Mouse (Mus musculus) neural tube, embryonic 14.5 days (tissue): ENCODE data around the gene 4930568D16Rik. TPM values are rescaled to one million over a fixed set of nuclear protein-coding genes. Genes with fewer than 3 reads are reported as not detected.

ENCODE experiments used
- ATAC-seq: fragments of 200-750 bp; cut with Nextera tagmentation; 2 replicates; pipeline ENCODE4 v1.8.0; 2017; ENCODE audit warnings: low read depth, mild to moderate bottlenecking, moderate TSS enrichment, moderate library complexity
- H3K27ac ChIP-seq: fragments of 300-500 bp; sonication (generic); 2 replicates; pipeline ENCODE4 v1.5.1; 2014; ENCODE audit warnings: low read depth, mild to moderate bottlenecking, control low read depth, low read length, moderate library complexity, mixed read lengths
- H3K27me3 ChIP-seq: fragments of 300-500 bp; sonication (generic); 2 replicates; pipeline ENCODE4 v1.6.1; 2014; ENCODE audit warnings: low read length; ENCODE audit not compliant: control insufficient read depth, insufficient read depth
- H3K36me3 ChIP-seq: fragments of 300-500 bp; sonication (generic); 2 replicates; pipeline ENCODE4 v1.6.1; 2014; ENCODE audit warnings: low read length, mixed read lengths; ENCODE audit not compliant: control insufficient read depth, insufficient read depth
- H3K4me1 ChIP-seq: fragments of 300-500 bp; sonication (generic); 2 replicates; pipeline ENCODE4 v1.6.1; 2014; ENCODE audit warnings: low read length; ENCODE audit not compliant: control insufficient read depth, insufficient read depth
- H3K4me2 ChIP-seq: fragments of 300-500 bp; sonication (generic); 2 replicates; pipeline ENCODE4 v1.6.1; 2014; ENCODE audit warnings: mild to moderate bottlenecking, low read depth, low read length, control low read depth
- H3K4me3 ChIP-seq: fragments of 300-500 bp; sonication (generic); 2 replicates; pipeline ENCODE4 v1.5.1; 2014; ENCODE audit warnings: low read depth, low read length, control low read depth, mixed read lengths
- H3K9ac ChIP-seq: fragments of 300-500 bp; sonication (generic); replicated peaks from 2 replicates; pipeline ENCODE4 v1.6.1; 2014; ENCODE audit warnings: low read depth, mild to moderate bottlenecking, control low read depth, low read length, mixed read lengths
- H3K9me3 ChIP-seq: fragments of 300-500 bp; sonication (generic); 2 replicates; pipeline ENCODE4 v1.6.1; 2016; ENCODE audit warnings: low read length; ENCODE audit not compliant: control insufficient read depth
- WGBS: fragments of 180-500 bp; shearing (Covaris S2); extraction: QIAGEN DNeasy Blood & Tissue Kit; methylation state at CpG from one replicate; pipeline ENCODE4 v1.1.7; 2014; 5-methylcytosine and 5-hydroxymethylcytosine counted together
- polyA plus RNA-seq: library from polyadenylated mRNA; unstranded; fragments of >200 nt; fragmentation: Nextera tagmentation; extraction: Ambion mirVana; gene quantifications from 2 replicates; pipeline ENCODE4 v1.2.1, GENCODE M21; 2014

4930568D16Rik gene
- polyA plus RNA-seq, 1 experiment from 2014 or later = not detected

DNA sequence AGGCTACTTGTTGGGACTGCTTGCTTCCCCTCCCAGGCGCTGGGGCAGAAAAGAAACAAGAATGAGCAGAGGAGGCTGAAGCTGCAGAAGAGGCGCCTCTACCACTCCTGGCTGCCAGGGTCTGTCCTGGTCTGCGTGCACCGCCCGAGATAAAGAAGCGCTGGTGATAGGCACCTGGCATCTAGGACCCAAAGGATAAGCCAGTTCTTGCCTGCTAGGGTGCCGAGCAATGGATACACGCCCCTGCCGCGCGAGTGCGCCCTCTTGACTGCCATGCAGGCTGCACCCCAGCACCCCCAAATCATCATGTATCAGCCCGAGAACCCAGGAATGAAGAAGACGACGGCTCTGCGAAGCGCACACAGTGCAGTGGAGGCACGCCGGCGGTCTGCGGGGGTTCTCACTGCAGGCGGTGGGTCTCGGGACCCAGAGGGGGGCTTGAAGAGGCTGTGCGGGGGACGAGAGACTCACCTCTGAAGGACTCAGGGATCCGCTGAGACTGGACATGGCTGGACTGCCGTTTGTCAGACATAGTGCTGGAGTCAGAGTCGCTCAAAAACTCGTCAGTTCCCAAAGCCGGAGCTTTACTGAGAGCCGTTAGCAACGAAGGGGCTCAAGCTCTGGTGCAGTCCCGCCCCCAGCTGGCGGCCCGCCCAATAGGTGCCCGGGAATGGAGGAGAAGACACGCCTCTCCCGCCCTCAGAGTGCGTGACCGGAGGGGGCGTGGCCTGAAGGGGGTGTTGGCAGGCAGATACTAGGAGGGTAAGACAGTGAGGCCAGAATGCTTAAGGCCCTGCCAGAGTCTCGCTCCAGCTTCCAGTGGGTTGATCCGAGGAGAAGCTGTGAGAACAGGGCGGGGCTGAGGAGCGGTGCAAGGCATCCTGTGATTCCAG, 30.9 kb downstream of the 4930568D16Rik start, which contains the start of gene Stom:
Stom (minus strand) TSS at position 589 of the 893 bp plus-strand sequence.
- peak; percentile 99 for ATAC-seq

DNA sequence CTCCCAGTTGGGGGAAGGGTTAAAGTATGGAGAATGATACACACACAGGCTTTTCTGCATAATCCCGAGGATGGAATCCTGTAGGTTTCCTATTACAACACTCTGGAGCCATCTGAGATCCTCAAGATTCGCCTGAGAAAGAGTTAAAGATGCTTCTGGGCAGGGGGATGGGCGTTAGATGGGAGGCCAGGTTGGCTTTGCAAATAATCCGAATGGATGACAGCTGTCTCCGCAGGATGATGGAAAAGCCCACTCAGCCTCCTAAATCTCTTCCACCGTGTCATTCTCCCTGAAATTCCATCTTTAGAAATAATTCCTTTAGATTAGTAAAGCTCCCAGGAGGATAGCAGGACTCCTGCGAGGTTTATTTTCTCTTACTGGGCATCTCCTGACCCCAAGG, 31.9 kb downstream of the 4930568D16Rik start:
- Histone ChIP-seq H3K4me3 (peak overlapping the region; percentile 57), H3K36me3 (no peaks in the 10 kb centered on the region), H3K9ac (no peak overlapping the region), H3K27ac (no peak overlapping the region), H3K4me2 (peak overlapping the region; percentile 91), H3K27me3 (no peaks in the 10 kb centered on the region), H3K4me1 (peaks cover 8% of the 10 kb centered on the region; the same call in 1 of the 2 replicates), H3K9me3 (no peaks in the 10 kb centered on the region)
- ATAC-seq = no peak
- 14% methylated on average over 7 of the region's 7 CpGs for WGBS

More for the DNA sequence above, 30.9 kb downstream of the 4930568D16Rik start, which contains the start of gene Stom:
- WGBS = under 1% methylated on average over 45 of the region's 45 CpGs
- H3K27ac ChIP-seq = peak within 1 kb of the TSS; percentile 66
- H3K9ac ChIP-seq = peak within 1 kb of the TSS; percentile 67
- H3K9me3 ChIP-seq = no peaks in the 10 kb centered on the region
- peaks cover 8% of the 10 kb centered on the region; the same call in 1 of the 2 replicates for H3K4me1 ChIP-seq
- peak within 1 kb of the TSS; percentile 57 for H3K4me3 ChIP-seq
- no peaks in the 10 kb centered on the region for H3K27me3 ChIP-seq
- no peaks in the 10 kb centered on the region for H3K36me3 ChIP-seq
- H3K4me2 ChIP-seq = peak within 1 kb of the TSS; percentile 91

DNA sequence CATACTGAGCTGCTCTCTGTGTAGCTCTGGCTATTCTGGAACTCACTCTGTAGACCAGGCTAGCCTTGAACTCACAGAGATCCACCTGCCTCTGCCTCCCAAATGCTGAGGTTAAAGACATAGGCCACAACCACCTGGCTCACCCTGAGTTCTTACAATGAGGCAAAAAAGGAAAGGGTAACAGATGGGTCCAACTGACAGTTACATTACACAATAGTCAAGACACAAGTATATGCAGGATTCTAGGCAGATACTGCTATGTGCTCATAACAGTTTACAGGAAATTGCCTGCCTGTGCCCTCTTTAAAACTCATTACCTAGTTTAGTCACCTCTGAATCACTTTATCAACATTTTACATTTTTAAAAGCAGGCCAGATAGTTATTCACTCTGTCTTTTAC, 33.9 kb downstream of the 4930568D16Rik start:
- Histone ChIP-seq H3K27ac (no peak overlapping the region), H3K4me1 (peaks cover 8% of the 10 kb centered on the region; the same call in 1 of the 2 replicates), H3K27me3 (no peaks in the 10 kb centered on the region), H3K36me3 (no peaks in the 10 kb centered on the region), H3K4me3 (no peak overlapping the region), H3K9me3 (no peaks in the 10 kb centered on the region), H3K4me2 (no peak overlapping the region), H3K9ac (no peak overlapping the region)
- ATAC-seq = no peak

DNA sequence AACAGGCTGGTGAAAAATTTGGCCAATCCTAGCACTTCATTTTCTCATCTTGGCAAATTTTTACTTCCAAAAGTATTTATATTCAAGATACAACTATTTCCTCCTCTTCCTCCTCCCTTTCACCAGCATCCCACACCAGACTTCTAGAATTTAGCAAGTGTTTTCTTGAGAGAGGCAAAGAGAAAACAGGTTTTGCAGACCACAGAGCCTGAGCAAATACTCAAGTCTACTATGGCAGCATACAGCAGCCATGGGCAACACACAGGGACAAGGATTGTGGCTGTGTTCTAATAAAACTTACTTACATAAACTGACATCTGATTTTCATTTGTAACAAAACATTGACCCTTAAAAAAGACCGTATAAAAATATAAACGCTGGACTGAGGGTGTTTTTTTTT, 36.3 kb downstream of the 4930568D16Rik start:
- no peaks in the 10 kb centered on the region for H3K9me3 ChIP-seq
- WGBS = 78% methylated on average over 2 of the region's 2 CpGs
- no peaks in the 10 kb centered on the region for H3K36me3 ChIP-seq
- no peak overlapping the region for H3K27ac ChIP-seq
- H3K27me3 ChIP-seq = no peaks in the 10 kb centered on the region
- H3K4me1 ChIP-seq = peaks cover 7% of the 10 kb centered on the region; the same call in 1 of the 2 replicates
- H3K4me2 ChIP-seq = no peak overlapping the region
- H3K4me3 ChIP-seq = no peak overlapping the region
- ATAC-seq = no peak
- H3K9ac ChIP-seq = no peak overlapping the region

DNA sequence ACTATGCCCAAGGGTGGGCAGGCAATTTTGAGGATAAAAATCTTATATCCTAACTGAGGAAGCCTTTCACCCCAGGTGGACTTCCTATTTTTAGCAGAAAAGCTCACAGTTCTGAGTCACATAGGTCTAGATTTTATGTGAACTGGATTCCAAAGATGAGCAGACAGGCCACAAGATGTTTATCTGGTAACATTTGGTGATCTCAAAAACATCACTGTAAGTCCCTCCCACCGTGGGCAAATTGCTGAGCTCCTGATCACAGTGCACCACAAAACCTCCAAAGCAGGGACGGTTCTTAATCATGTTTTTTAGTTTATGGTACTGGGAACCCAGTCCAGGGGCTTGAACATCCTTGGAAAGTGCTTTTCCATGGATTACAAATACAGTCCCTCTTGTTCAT, 38.5 kb downstream of the 4930568D16Rik start:
- no peak for ATAC-seq
- WGBS = 89% methylated on average over 2 of the region's 2 CpGs
- no peak overlapping the region for H3K4me2 ChIP-seq
- H3K9me3 ChIP-seq = no peaks in the 10 kb centered on the region
- no peaks in the 10 kb centered on the region for H3K27me3 ChIP-seq
- no peak overlapping the region for H3K4me3 ChIP-seq
- no peaks in the 10 kb centered on the region for H3K4me1 ChIP-seq
- no peak overlapping the region for H3K9ac ChIP-seq
- H3K36me3 ChIP-seq = no peaks in the 10 kb centered on the region
- H3K27ac ChIP-seq = no peak overlapping the region

DNA sequence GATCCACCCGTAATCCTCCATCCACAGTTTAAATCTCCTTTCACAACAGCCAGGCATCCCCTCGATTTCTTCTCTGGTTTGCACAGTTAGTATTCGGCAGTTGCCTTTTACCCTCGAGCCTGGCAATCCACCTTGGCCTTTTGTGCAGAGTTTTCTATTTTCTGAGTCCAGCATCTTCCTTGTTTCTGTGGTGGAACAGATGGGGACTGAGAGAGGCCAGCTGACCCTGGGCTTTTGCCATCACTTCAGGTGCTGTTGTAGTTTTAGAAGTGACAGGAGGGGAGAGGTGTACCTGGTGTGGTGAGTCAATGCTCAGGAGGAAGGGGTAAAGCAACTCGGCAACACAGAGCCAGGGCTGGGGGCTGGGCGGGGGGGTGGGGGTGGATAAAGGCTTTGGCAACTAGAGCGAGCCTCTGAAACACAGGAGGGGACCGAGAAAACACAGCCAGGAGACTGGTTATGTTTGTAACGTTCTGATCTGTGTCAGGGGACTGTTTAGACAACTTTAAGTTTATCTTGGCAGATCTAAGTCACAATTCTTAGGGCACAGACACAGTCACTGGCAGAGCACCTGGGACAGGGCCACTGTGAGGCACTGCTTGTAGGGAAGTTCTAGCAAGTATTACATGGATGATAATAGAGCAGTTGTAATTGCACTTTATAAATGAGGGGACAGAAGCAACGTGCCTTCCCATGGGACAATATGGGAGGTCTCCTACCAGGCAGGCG, 39.3 kb downstream of the 4930568D16Rik start:
- H3K9ac ChIP-seq = no peak overlapping the region
- H3K9me3 ChIP-seq = no peaks in the 10 kb centered on the region
- H3K4me3 ChIP-seq = no peak overlapping the region
- no peaks in the 10 kb centered on the region for H3K27me3 ChIP-seq
- no peaks in the 10 kb centered on the region for H3K4me1 ChIP-seq
- no peak overlapping the region for H3K27ac ChIP-seq
- no peaks in the 10 kb centered on the region for H3K36me3 ChIP-seq
- ATAC-seq = no peak
- no peak overlapping the region for H3K4me2 ChIP-seq
- 53% methylated on average over 11 of the region's 11 CpGs for WGBS

DNA sequence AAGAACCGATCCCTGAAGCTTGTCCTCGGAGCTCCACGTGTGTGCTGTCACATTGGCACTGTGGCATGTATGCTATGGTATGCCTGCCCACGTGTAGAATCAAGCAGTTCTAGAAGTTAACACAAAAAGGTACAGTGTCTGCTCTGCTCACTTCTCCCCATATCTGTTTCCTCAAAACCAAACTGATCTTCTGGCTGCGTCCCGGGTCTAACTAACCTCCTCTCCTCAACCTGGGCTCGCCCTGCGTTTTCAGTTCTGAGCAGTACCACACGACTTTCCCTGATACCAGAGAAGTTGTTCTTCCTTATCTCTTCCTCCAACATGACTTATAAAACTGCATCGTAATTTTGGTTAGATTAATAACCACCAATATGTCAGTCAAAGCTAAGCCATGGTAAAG, 39.9 kb downstream of the 4930568D16Rik start:
- Histone ChIP-seq H3K9ac (no peak overlapping the region), H3K4me1 (no peaks in the 10 kb centered on the region), H3K27ac (no peak overlapping the region), H3K4me3 (no peak overlapping the region), H3K4me2 (no peak overlapping the region), H3K27me3 (no peaks in the 10 kb centered on the region), H3K36me3 (no peaks in the 10 kb centered on the region), H3K9me3 (no peaks in the 10 kb centered on the region)
- 75% methylated on average over 10 of the region's 10 CpGs for WGBS
- ATAC-seq = no peak

DNA sequence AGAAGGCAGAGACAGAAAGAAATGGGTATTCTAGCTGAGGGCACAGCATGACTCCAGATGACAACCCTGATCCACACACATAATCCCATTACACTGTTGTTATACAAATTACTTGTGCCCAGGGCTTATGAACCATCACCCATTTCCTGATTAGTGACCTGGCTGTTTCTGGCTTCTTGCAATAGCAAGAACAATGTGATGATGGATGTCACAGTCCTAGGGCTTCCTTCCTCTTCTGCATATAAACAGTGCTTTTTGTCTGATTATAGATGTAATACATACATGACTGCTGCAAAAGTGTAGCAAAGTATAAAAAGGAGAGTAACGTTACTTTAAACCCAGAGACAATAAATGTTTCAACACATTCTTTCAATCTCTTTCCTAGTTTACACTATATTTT, 40.6 kb downstream of the 4930568D16Rik start:
- H3K9ac ChIP-seq = no peak overlapping the region
- H3K4me3 ChIP-seq = no peak overlapping the region
- H3K36me3 ChIP-seq = no peaks in the 10 kb centered on the region
- no peaks in the 10 kb centered on the region for H3K4me1 ChIP-seq
- WGBS = 77% methylated on average over 1 of the region's 1 CpGs
- H3K27me3 ChIP-seq = no peaks in the 10 kb centered on the region
- no peak overlapping the region for H3K4me2 ChIP-seq
- ATAC-seq = no peak
- no peaks in the 10 kb centered on the region for H3K9me3 ChIP-seq
- no peak overlapping the region for H3K27ac ChIP-seq

DNA sequence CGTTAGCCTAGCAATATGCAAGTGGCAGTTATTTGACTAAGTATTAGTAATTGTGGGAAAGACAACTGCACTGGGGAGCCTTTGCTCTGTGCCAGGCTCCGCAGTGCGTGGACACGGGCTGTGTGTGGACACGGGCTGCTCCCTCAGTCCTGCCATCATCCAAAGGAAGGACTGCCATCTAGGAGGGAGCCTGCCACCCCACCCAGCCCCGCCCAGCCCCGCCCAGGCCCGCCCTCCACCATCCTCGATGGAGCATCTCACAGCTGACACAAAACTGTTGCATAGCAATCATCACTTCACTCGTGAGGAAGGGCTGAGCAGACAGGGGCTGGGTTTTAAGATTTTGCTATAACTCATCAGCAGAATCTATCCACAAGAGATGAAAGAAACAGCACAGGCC, 41.6 kb downstream of the 4930568D16Rik start:
- ATAC-seq = no peak
- Histone ChIP-seq H3K9ac (no peak overlapping the region), H3K27ac (no peak overlapping the region), H3K36me3 (no peaks in the 10 kb centered on the region), H3K9me3 (no peaks in the 10 kb centered on the region), H3K4me3 (no peak overlapping the region), H3K27me3 (no peaks in the 10 kb centered on the region), H3K4me1 (no peaks in the 10 kb centered on the region), H3K4me2 (no peak overlapping the region)
- WGBS = 70% methylated on average over 10 of the region's 10 CpGs
